Mouse (Mus musculus): ENCODE results near the gene Zdhhc12. TPM values are rescaled to one million over a fixed set of nuclear protein-coding genes. Genes with fewer than 3 reads are reported as not detected.

Zdhhc12 gene
- polyA plus RNA-seq, 1 experiment: 31.5 TPM

DNA sequence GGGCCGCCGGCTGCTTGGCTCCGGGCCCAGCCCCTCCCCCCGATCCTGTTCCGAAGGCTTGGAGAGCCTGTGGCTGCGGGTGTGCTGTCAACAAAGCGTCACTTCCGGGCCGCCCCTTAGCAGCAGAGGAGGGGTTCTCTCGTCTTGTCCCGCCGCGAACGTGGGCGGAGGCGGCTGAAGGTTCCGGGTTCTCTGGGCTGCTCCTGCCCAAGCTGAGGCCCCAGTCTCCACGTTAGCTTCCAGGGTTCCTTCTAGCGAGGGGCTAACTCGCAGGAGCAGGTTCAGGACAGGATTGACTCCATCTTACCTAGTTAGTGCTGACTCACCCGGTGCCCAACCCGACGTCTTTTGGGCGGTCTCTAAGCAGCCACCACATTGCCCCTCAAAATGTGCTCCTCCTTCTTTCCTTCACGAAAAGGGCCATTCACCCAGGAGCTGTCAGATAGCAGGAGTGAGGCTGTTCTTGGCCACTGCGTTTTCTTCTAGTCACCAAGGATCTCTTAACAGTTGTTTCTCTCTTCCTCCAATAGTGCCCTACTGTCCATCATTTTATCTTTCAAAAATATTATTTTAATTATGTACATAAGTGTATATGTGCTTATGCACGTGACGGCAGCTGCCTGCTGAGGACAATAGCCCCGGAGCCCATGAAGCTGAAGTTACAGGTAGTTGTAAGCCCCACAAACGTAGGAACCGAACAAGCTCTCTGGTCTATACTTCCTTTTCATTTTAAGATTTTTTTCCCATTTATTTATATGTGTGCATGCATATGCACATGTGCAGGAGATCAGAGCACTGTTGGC is 31.2 kb upstream of the Zdhhc12 start, which contains the start of gene Zer1:
TSS of gene Zer1 (minus strand) at position 114 of the 803 bp plus-strand sequence.
- TF ChIP-seq MAX (IDR thresholded peaks at IDR 0.05) (peak; percentile 68), MYOD1 (IDR thresholded peaks at IDR 0.05; ENCODE audit: control insufficient read depth, insufficient read length, low read depth) (no peak)
- H3K79me2 ChIP-seq (ENCODE audit: control insufficient read depth, insufficient read depth): peaks cover 10% of the 10 kb centered on the region

DNA sequence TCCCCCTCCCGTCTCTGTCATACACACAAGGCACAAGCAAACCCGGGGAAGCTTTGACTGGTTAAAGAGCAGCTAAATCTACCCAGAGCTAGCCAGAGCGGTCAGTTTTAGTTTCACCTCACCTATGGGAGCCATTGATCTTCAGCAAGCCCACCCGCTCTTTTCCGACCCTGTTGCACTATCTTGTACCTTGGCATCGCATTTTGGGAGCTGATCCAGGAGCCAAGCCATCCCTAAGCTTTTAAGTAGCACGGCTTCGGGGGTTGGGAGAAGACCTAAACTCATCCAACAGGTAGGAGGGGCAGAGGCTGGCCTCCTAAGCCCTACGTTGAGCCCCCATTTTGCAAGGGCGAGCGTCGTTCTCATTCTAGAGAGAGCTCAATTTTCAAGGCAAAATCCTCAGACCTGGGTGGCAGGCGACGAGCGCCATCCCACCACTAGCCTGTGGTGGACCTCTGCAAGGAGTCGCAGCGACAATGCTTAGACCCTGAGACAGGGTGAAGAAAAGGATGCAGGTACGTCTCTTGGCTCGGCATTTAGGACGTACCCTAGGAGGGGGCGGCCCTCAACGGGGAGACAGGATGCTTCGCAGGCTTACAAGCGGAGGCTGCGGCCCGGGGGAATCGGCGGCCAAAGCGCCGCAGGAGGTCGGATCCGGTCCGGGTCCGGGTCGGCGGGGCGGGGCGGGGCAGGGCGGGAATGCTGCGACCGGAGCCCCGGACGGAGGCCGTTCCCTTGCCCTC is 30.5 kb upstream of the Zdhhc12 start:
- H3K79me2 ChIP-seq (ENCODE audit: control insufficient read depth, insufficient read depth): peaks cover 10% of the 10 kb centered on the region

More for the DNA sequence above, 31.2 kb upstream of the Zdhhc12 start, which contains the start of gene Zer1:
- H3K36me3 ChIP-seq (ENCODE audit: control insufficient read depth, insufficient read depth): no peaks in the 10 kb centered on the region
- peak within 1 kb of the TSS; percentile 92 for H3ac ChIP-seq (ENCODE audit: control insufficient read depth, insufficient read length, low read depth)
- peak within 1 kb of the TSS; percentile 59 for H3K4me3 ChIP-seq (ENCODE audit: insufficient read depth, poor library complexity, severe bottlenecking)
- no peaks in the 10 kb centered on the region for H3K27me3 ChIP-seq (ENCODE audit: control insufficient read depth, insufficient read depth, insufficient read length)
- H3K79me3 ChIP-seq (ENCODE audit: low read depth): no peaks in the 10 kb centered on the region

DNA sequence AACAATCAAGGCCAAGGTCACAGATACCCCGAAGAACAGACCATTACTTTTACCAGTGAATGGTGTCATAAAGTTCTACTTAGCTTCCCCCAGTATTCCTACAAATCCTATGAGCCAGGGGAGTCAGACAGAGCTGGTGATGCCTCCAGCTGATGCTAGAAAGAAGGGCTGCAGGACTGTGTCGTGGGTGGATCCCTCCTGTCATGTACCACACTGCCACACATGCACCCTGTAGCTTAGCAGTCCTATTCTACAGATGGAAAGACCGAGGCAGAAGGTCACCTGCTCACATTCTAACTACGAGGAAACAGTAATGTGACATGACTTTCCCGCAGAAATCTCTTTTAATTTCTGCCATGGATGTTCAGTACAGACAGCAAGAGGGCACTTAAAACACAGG is 29.3 kb upstream of the Zdhhc12 start:
- H3K79me3 ChIP-seq (ENCODE audit: low read depth): no peaks in the 10 kb centered on the region
- peaks cover 10% of the 10 kb centered on the region for H3K79me2 ChIP-seq (ENCODE audit: control insufficient read depth, insufficient read depth)
- no peaks in the 10 kb centered on the region for H3K36me3 ChIP-seq (ENCODE audit: control insufficient read depth, insufficient read depth)
- TF ChIP-seq USF1 (IDR thresholded peaks at IDR 0.05; ENCODE audit: low read depth) (no peak), MYOD1 (IDR thresholded peaks at IDR 0.05; ENCODE audit: control insufficient read depth, insufficient read length, low read depth) (no peak), MYOG (IDR thresholded peaks at IDR 0.05; ENCODE audit: control insufficient read depth, extremely low read depth, insufficient read length) (no peak), MAX (IDR thresholded peaks at IDR 0.05) (no peak), FOSL1 (IDR thresholded peaks at IDR 0.05; ENCODE audit: insufficient read depth, low read length, poor library complexity, severe bottlenecking) (no peak), CTCF (IDR thresholded peaks at IDR 0.05; ENCODE audit: control insufficient read depth, insufficient read depth, insufficient read length) (no peak), CEBPB (IDR thresholded peaks at IDR 0.05; ENCODE audit: low read depth) (no peak)
- H3K27me3 ChIP-seq (ENCODE audit: control insufficient read depth, insufficient read depth, insufficient read length): no peaks in the 10 kb centered on the region
- no peak overlapping the region for H3K4me3 ChIP-seq (ENCODE audit: insufficient read depth, poor library complexity, severe bottlenecking)
- no peak overlapping the region for H3ac ChIP-seq (ENCODE audit: control insufficient read depth, insufficient read length, low read depth)

More for the DNA sequence above, 30.5 kb upstream of the Zdhhc12 start:
- Histone ChIP-seq H3K79me3 (ENCODE audit: low read depth) (no peaks in the 10 kb centered on the region), H3K4me3 (ENCODE audit: insufficient read depth, poor library complexity, severe bottlenecking) (peak overlapping the region; percentile 59), H3K36me3 (ENCODE audit: control insufficient read depth, insufficient read depth) (no peaks in the 10 kb centered on the region), H3ac (ENCODE audit: control insufficient read depth, insufficient read length, low read depth) (peak overlapping the region; percentile 92), H3K27me3 (ENCODE audit: control insufficient read depth, insufficient read depth, insufficient read length) (no peaks in the 10 kb centered on the region)
- TF ChIP-seq CEBPB (IDR thresholded peaks at IDR 0.05; ENCODE audit: low read depth) (no peak), MYOD1 (IDR thresholded peaks at IDR 0.05; ENCODE audit: control insufficient read depth, insufficient read length, low read depth) (no peak), CTCF (IDR thresholded peaks at IDR 0.05; ENCODE audit: control insufficient read depth, insufficient read depth, insufficient read length) (no peak), USF1 (IDR thresholded peaks at IDR 0.05; ENCODE audit: low read depth) (no peak), MAX (IDR thresholded peaks at IDR 0.05) (no peak), FOSL1 (IDR thresholded peaks at IDR 0.05; ENCODE audit: insufficient read depth, low read length, poor library complexity, severe bottlenecking) (no peak)

DNA sequence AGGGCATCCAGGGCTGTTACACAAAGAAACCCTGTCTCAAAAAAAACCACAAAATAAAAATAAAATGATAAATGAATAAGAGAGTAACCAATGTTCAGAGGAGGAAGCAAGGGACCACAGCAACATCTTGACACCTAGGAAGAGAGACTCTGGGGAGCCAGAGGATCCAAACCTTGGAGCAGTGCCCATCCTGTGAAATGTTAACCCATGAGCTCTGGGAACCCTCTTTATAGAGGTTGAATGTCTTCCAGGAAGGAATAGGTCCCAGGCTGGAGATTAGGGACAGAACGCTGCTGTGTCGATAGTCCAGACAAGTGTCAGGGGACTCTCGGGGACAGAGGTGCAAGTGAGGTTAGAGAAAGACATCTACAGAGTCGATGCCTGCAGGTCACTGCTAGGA is 26.8 kb upstream of the Zdhhc12 start:
- no peaks in the 10 kb centered on the region for H3K27me3 ChIP-seq (ENCODE audit: control insufficient read depth, insufficient read depth, insufficient read length)

DNA sequence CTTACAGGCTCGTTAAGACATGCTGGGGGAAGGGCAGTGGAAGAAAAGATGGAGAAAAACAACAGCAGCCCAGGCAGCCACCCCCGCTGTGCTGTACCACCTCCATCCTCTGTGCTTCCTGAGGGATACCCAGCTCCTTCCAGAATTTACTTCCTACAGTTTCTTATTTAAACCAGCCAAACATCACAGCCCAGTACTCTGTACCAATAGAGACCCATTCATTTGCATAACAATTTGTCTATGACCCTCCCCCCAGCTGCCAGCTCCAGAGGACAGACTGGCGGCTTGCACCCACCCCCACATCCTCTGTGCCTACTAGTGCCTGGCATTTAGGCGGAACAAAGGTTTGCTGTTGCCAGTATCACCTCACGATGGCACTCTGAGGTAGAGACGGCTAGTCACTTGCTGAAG is 26.2 kb upstream of the Zdhhc12 start:
- Histone ChIP-seq H3K27me3 (ENCODE audit: control insufficient read depth, insufficient read depth, insufficient read length) (no peaks in the 10 kb centered on the region), H3K79me2 (ENCODE audit: control insufficient read depth, insufficient read depth) (peaks cover 10% of the 10 kb centered on the region), H3K36me3 (ENCODE audit: control insufficient read depth, insufficient read depth) (no peaks in the 10 kb centered on the region), H3K4me3 (ENCODE audit: insufficient read depth, poor library complexity, severe bottlenecking) (no peak overlapping the region), H3ac (ENCODE audit: control insufficient read depth, insufficient read length, low read depth) (no peak overlapping the region), H3K79me3 (ENCODE audit: low read depth) (no peaks in the 10 kb centered on the region)
- TF ChIP-seq MAX (IDR thresholded peaks at IDR 0.05): no peak
- TF ChIP-seq MYOG (IDR thresholded peaks at IDR 0.05; ENCODE audit: control insufficient read depth, extremely low read depth, insufficient read length): no peak
- TF ChIP-seq CEBPB (IDR thresholded peaks at IDR 0.05; ENCODE audit: low read depth): no peak
- no peak for TF ChIP-seq CTCF (IDR thresholded peaks at IDR 0.05; ENCODE audit: control insufficient read depth, insufficient read depth, insufficient read length)
- no peak for TF ChIP-seq USF1 (IDR thresholded peaks at IDR 0.05; ENCODE audit: low read depth)
- TF ChIP-seq MYOD1 (IDR thresholded peaks at IDR 0.05; ENCODE audit: control insufficient read depth, insufficient read length, low read depth): no peak
- no peak for TF ChIP-seq FOSL1 (IDR thresholded peaks at IDR 0.05; ENCODE audit: insufficient read depth, low read length, poor library complexity, severe bottlenecking)

More for the DNA sequence above, 26.8 kb upstream of the Zdhhc12 start:
- Histone ChIP-seq H3K79me3 (ENCODE audit: low read depth) (no peaks in the 10 kb centered on the region), H3ac (ENCODE audit: control insufficient read depth, insufficient read length, low read depth) (no peak overlapping the region), H3K79me2 (ENCODE audit: control insufficient read depth, insufficient read depth) (peaks cover 10% of the 10 kb centered on the region), H3K36me3 (ENCODE audit: control insufficient read depth, insufficient read depth) (no peaks in the 10 kb centered on the region), H3K4me3 (ENCODE audit: insufficient read depth, poor library complexity, severe bottlenecking) (no peak overlapping the region)
- no peak for TF ChIP-seq CEBPB (IDR thresholded peaks at IDR 0.05; ENCODE audit: low read depth)
- no peak for TF ChIP-seq FOSL1 (IDR thresholded peaks at IDR 0.05; ENCODE audit: insufficient read depth, low read length, poor library complexity, severe bottlenecking)
